ENCODE assay signal across 14 mouse cellular contexts in genomic region chr7:127820836-127821509, GRCm38 (mm10). TPM values are rescaled to one million over a fixed set of nuclear protein-coding genes. Genes with fewer than 3 reads are reported as not detected.
A peak's percentile ranks its signal among the peaks of the same experiment; 100 is the strongest.
DNase-seq lines count a peak whose midpoint lies in the region; ATAC-seq and TF ChIP-seq lines count a peak whose summit lies in the region.
"Had no signal": no experiment of that assay in that cellular context is flagged by ENCODE, and none has a peak within 500 bp of the region (broad histone marks: within the 10 kb centered on the region; RNA-seq: fewer than 3 reads in every experiment).

No protein-coding gene starts in this region.

- H3K9ac ChIP-seq in hindbrain, embryonic 13.5 days = no peak overlapping the region; the same call in 1 of the 2 replicates
- no peak overlapping the region for H3K9ac ChIP-seq in hindbrain, embryonic 11.5 days (ENCODE audit: low read depth, low read length)
- no peak overlapping the region for H3K9ac ChIP-seq in lung, embryonic 14.5 days
- no peak overlapping the region for H3K9ac ChIP-seq in forebrain, postnatal 0 days

- TF ChIP-seq CTCF in lung, embryonic 14.5 days (IDR thresholded peaks at IDR 0.05; ENCODE audit: low read depth) = no peak
- TF ChIP-seq CTCF in forebrain, postnatal 0 days (IDR thresholded peaks at IDR 0.05; ENCODE audit: low read depth) = no peak

- H3K9me3 ChIP-seq in hindbrain, embryonic 13.5 days = no peaks in the 10 kb centered on the region
- H3K9me3 ChIP-seq in hindbrain, embryonic 11.5 days (ENCODE audit: control insufficient read depth, low read length) = no peaks in the 10 kb centered on the region
- no peaks in the 10 kb centered on the region for H3K9me3 ChIP-seq in lung, embryonic 14.5 days (ENCODE audit: low read depth, low read length)
- H3K9me3 ChIP-seq in forebrain, postnatal 0 days (ENCODE audit: low read length) = no peaks in the 10 kb centered on the region

- ATAC-seq in hindbrain, embryonic 13.5 days (ENCODE audit: low FRiP score) = no peak
- ATAC-seq in hindbrain, embryonic 11.5 days (ENCODE audit: low FRiP score) = no peak
- no peak for ATAC-seq in lung, embryonic 14.5 days (ENCODE audit: insufficient read depth)
- ATAC-seq in granulocyte monocyte progenitor cell, adult 5-6 weeks (replicated peaks; ENCODE audit: poor library complexity, severe bottlenecking) = 0 out of 2 replicates have a peak, but pooled peaks have one; percentile 26
- ATAC-seq in forebrain, postnatal 0 days = no peak
- ATAC-seq: hindbrain, embryonic 16.5 days had no signal

- H3K27me3 ChIP-seq in hindbrain, embryonic 13.5 days = no peaks in the 10 kb centered on the region
- no peaks in the 10 kb centered on the region for H3K27me3 ChIP-seq in hindbrain, embryonic 11.5 days (ENCODE audit: control insufficient read depth, insufficient read depth, low read length)
- H3K27me3 ChIP-seq in lung, embryonic 14.5 days (ENCODE audit: insufficient read depth, low read length) = no peaks in the 10 kb centered on the region
- no peaks in the 10 kb centered on the region for H3K27me3 ChIP-seq in forebrain, postnatal 0 days (ENCODE audit: insufficient read depth, low read length)

- 71% methylated on average over 13 of the region's 13 CpGs for WGBS in hindbrain, embryonic 13.5 days
- 76% methylated on average over 12 of the region's 13 CpGs for WGBS in hindbrain, embryonic 11.5 days
- 50% methylated on average over 13 of the region's 13 CpGs for WGBS in lung, embryonic 14.5 days
- WGBS in forebrain, postnatal 0 days = 81% methylated on average over 13 of the region's 13 CpGs

- H3K4me3 ChIP-seq in hindbrain, embryonic 13.5 days = no peak overlapping the region
- H3K4me3 ChIP-seq in hindbrain, embryonic 11.5 days (ENCODE audit: low read depth, low read length) = no peak overlapping the region
- no peak overlapping the region for H3K4me3 ChIP-seq in lung, embryonic 14.5 days (ENCODE audit: low read depth, low read length)
- H3K4me3 ChIP-seq in forebrain, postnatal 0 days (ENCODE audit: low read depth, low read length) = no peak overlapping the region

- peak overlapping the region; percentile 44; the same call in 1 of the 2 replicates for H3K27ac ChIP-seq in hindbrain, embryonic 13.5 days
- H3K27ac ChIP-seq in hindbrain, embryonic 11.5 days (ENCODE audit: low read depth, low read length) = no peak overlapping the region
- H3K27ac ChIP-seq in lung, embryonic 14.5 days (ENCODE audit: low read depth) = no peak overlapping the region; the same call in 1 of the 2 replicates
- H3K27ac ChIP-seq in forebrain, postnatal 0 days (ENCODE audit: low read depth, low read length) = no peak overlapping the region
- H3K27ac ChIP-seq: macrophage had no signal

- peak; percentile 26 for DNase-seq in adrenal gland, postnatal 14 days
- DNase-seq in adrenal gland, postnatal 25 days = no peak
- no peak for DNase-seq in hindbrain, embryonic 11.5 days (ENCODE audit: low spot score)
- peak; percentile 18 for DNase-seq in lung, embryonic 14.5 days
- no peak for DNase-seq in lung, postnatal 14 days
- no peak for DNase-seq in forebrain, postnatal 0 days
- DNase-seq: adrenal gland, adult 8-10 months; heart, adult 18-20 months; right cerebral cortex, postnatal 14 days had no signal

- peaks cover 49% of the 10 kb centered on the region for H3K4me1 ChIP-seq in hindbrain, embryonic 13.5 days (replicated peaks)
- H3K4me1 ChIP-seq in hindbrain, embryonic 11.5 days (replicated peaks; ENCODE audit: control insufficient read depth, insufficient read depth, low read length) = no peaks in the 10 kb centered on the region
- no peaks in the 10 kb centered on the region for H3K4me1 ChIP-seq in lung, embryonic 14.5 days (ENCODE audit: insufficient read depth)
- H3K4me1 ChIP-seq in forebrain, postnatal 0 days (ENCODE audit: insufficient read depth) = 0 out of 2 replicates have a peak, but pooled peaks cover 8% of the 10 kb centered on the region

- H3K36me3 ChIP-seq in hindbrain, embryonic 13.5 days = peaks cover 12% of the 10 kb centered on the region
- no peaks in the 10 kb centered on the region for H3K36me3 ChIP-seq in hindbrain, embryonic 11.5 days (ENCODE audit: control insufficient read depth, insufficient read depth, low read length)
- H3K36me3 ChIP-seq in lung, embryonic 14.5 days (ENCODE audit: insufficient read depth) = no peaks in the 10 kb centered on the region
- H3K36me3 ChIP-seq in forebrain, postnatal 0 days (ENCODE audit: insufficient read depth) = peaks cover 4% of the 10 kb centered on the region; the same call in 1 of the 2 replicates

- H3K4me2 ChIP-seq in hindbrain, embryonic 13.5 days = no peak overlapping the region
- no peak overlapping the region for H3K4me2 ChIP-seq in hindbrain, embryonic 11.5 days (replicated peaks; ENCODE audit: low read depth, low read length)
- no peak overlapping the region for H3K4me2 ChIP-seq in lung, embryonic 14.5 days
- H3K4me2 ChIP-seq in forebrain, postnatal 0 days (ENCODE audit: low read depth) = no peak overlapping the region

RNA-seq across cellular contexts. Expression of gene Stx4a, which starts 3.1 kb away (rescaled TPM):
- total RNA-seq in adrenal gland, postnatal 14 days (2021) = 84.5 and 85.0 TPM in 2 replicates
- 101 and 122 TPM in 2 replicates for total RNA-seq in adrenal gland, postnatal 25 days (2021)
- polyA plus RNA-seq in hindbrain, embryonic 13.5 days (2015; fragmentation: Nextera tagmentation; extraction: Ambion mirVana) = 22.2 and 24.3 TPM in 2 replicates
- polyA plus RNA-seq in hindbrain, embryonic 11.5 days (2014; fragmentation: Nextera tagmentation; extraction: Ambion mirVana) = 11.6 and 15.0 TPM in 2 replicates
- 19.7 and 21.8 TPM in 2 replicates for polyA plus RNA-seq in lung, embryonic 14.5 days (2014; fragmentation: Nextera tagmentation; extraction: Ambion mirVana)
- 88.9 and 105 TPM in 2 replicates for total RNA-seq in granulocyte monocyte progenitor cell, adult 5-6 weeks (2014; fragmentation: Nextera tagmentation)
- total RNA-seq in granulocyte monocyte progenitor cell, adult 5-6 weeks (2017) = 37.7 and 38.8 TPM in 2 replicates
- total RNA-seq in forebrain, postnatal 0 days (2014; rRNA removed) = 7.5 and 9.2 TPM in 2 replicates
- polyA plus RNA-seq in forebrain, postnatal 0 days (2015; fragmentation: Nextera tagmentation; extraction: Ambion mirVana) = 18.8 and 20.4 TPM in 2 replicates

RNA-seq across cellular contexts. Expression of gene Stx1b, which starts 3.4 kb away (rescaled TPM):
- total RNA-seq in adrenal gland, postnatal 14 days (2021) = 7.8 and 9.9 TPM in 2 replicates
- total RNA-seq in adrenal gland, postnatal 25 days (2021) = 4.2 and 8.0 TPM in 2 replicates
- 38.7 and 40.9 TPM in 2 replicates for polyA plus RNA-seq in hindbrain, embryonic 13.5 days (2015; fragmentation: Nextera tagmentation; extraction: Ambion mirVana)
- polyA plus RNA-seq in hindbrain, embryonic 11.5 days (2014; fragmentation: Nextera tagmentation; extraction: Ambion mirVana) = 9.1 and 10.1 TPM in 2 replicates
- polyA plus RNA-seq in lung, embryonic 14.5 days (2014; fragmentation: Nextera tagmentation; extraction: Ambion mirVana) = 2.0 and 2.8 TPM in 2 replicates
- total RNA-seq in granulocyte monocyte progenitor cell, adult 5-6 weeks (2014; fragmentation: Nextera tagmentation) = 0.62 and 0.88 TPM in 2 replicates
- total RNA-seq in granulocyte monocyte progenitor cell, adult 5-6 weeks (2017) = not detected in 2 replicates
- 37.9 and 51.3 TPM in 2 replicates for total RNA-seq in forebrain, postnatal 0 days (2014; rRNA removed)
- polyA plus RNA-seq in forebrain, postnatal 0 days (2015; fragmentation: Nextera tagmentation; extraction: Ambion mirVana) = 38.5 and 58.4 TPM in 2 replicates

RNA-seq across cellular contexts. Expression of gene Hsd3b7, which starts 20.6 kb away (rescaled TPM):
- 38.0 and 69.3 TPM in 2 replicates for total RNA-seq in adrenal gland, postnatal 14 days (2021)
- 49.1 and 66.2 TPM in 2 replicates for total RNA-seq in adrenal gland, postnatal 25 days (2021)
- 9.6 TPM in 2 replicates for polyA plus RNA-seq in hindbrain, embryonic 13.5 days (2015; fragmentation: Nextera tagmentation; extraction: Ambion mirVana)
- 7.6 and 7.8 TPM in 2 replicates for polyA plus RNA-seq in hindbrain, embryonic 11.5 days (2014; fragmentation: Nextera tagmentation; extraction: Ambion mirVana)
- 13.6 and 18.3 TPM in 2 replicates for polyA plus RNA-seq in lung, embryonic 14.5 days (2014; fragmentation: Nextera tagmentation; extraction: Ambion mirVana)
- total RNA-seq in granulocyte monocyte progenitor cell, adult 5-6 weeks (2014; fragmentation: Nextera tagmentation) = 27.6 and 29.6 TPM in 2 replicates
- total RNA-seq in granulocyte monocyte progenitor cell, adult 5-6 weeks (2017) = 19.1 and 31.6 TPM in 2 replicates
- total RNA-seq in forebrain, postnatal 0 days (2014; rRNA removed) = 7.1 and 8.4 TPM in 2 replicates
- 8.4 and 8.7 TPM in 2 replicates for polyA plus RNA-seq in forebrain, postnatal 0 days (2015; fragmentation: Nextera tagmentation; extraction: Ambion mirVana)

RNA-seq across cellular contexts. Expression of gene Gm49388, which starts 35.6 kb away (rescaled TPM):
- total RNA-seq in adrenal gland, postnatal 14 days (2021) = 0.38 and 0.44 TPM in 2 replicates
- total RNA-seq in adrenal gland, postnatal 25 days (2021) = 4.4 and 6.9 TPM in 2 replicates
- not detected in 2 replicates for polyA plus RNA-seq in hindbrain, embryonic 13.5 days (2015; fragmentation: Nextera tagmentation; extraction: Ambion mirVana)
- polyA plus RNA-seq in hindbrain, embryonic 11.5 days (2014; fragmentation: Nextera tagmentation; extraction: Ambion mirVana) = not detected in 2 replicates
- polyA plus RNA-seq in lung, embryonic 14.5 days (2014; fragmentation: Nextera tagmentation; extraction: Ambion mirVana) = 0.43 TPM in 1 of 2 replicates, not detected in the other
- not detected in 2 replicates for total RNA-seq in granulocyte monocyte progenitor cell, adult 5-6 weeks (2014; fragmentation: Nextera tagmentation)
- 1.2 TPM in 1 of 2 replicates, not detected in the other for total RNA-seq in granulocyte monocyte progenitor cell, adult 5-6 weeks (2017)
- total RNA-seq in forebrain, postnatal 0 days (2014; rRNA removed) = 0.05 TPM in 1 of 2 replicates, not detected in the other
- not detected in 2 replicates for polyA plus RNA-seq in forebrain, postnatal 0 days (2015; fragmentation: Nextera tagmentation; extraction: Ambion mirVana)
- polyA plus RNA-seq: hindbrain, embryonic 16.5 days; limb, embryonic 11.5 days had no signal

RNA-seq across cellular contexts. Expression of gene Setd1a, which starts 44.5 kb away (rescaled TPM):
- 37.7 and 46.2 TPM in 2 replicates for total RNA-seq in adrenal gland, postnatal 14 days (2021)
- total RNA-seq in adrenal gland, postnatal 25 days (2021) = 36.9 and 49.8 TPM in 2 replicates
- 17.8 and 20.9 TPM in 2 replicates for polyA plus RNA-seq in hindbrain, embryonic 13.5 days (2015; fragmentation: Nextera tagmentation; extraction: Ambion mirVana)
- 21.3 and 22.4 TPM in 2 replicates for polyA plus RNA-seq in hindbrain, embryonic 11.5 days (2014; fragmentation: Nextera tagmentation; extraction: Ambion mirVana)
- polyA plus RNA-seq in lung, embryonic 14.5 days (2014; fragmentation: Nextera tagmentation; extraction: Ambion mirVana) = 27.2 and 30.1 TPM in 2 replicates
- 59.6 and 105 TPM in 2 replicates for total RNA-seq in granulocyte monocyte progenitor cell, adult 5-6 weeks (2014; fragmentation: Nextera tagmentation)
- 11.9 and 12.4 TPM in 2 replicates for total RNA-seq in granulocyte monocyte progenitor cell, adult 5-6 weeks (2017)
- 18.2 and 20.7 TPM in 2 replicates for total RNA-seq in forebrain, postnatal 0 days (2014; rRNA removed)
- polyA plus RNA-seq in forebrain, postnatal 0 days (2015; fragmentation: Nextera tagmentation; extraction: Ambion mirVana) = 13.2 and 13.7 TPM in 2 replicates

Comparison
In these comparisons a context has a peak if more than half of its experiments do, and no peak if none do; other contexts are left out.
1. DNase-seq: peak in adrenal gland, postnatal 14 days (single experiment) and lung, embryonic 14.5 days (single experiment); none in adrenal gland, postnatal 25 days (single experiment), hindbrain, embryonic 11.5 days (single experiment), lung, postnatal 14 days (single experiment) and forebrain, postnatal 0 days (single experiment).